Mouse (Mus musculus) E14TG2a.4 (cell line): ENCODE results near the gene Ankrd23.

Experiments used
- CTCF ChIP-seq: conservative IDR thresholded peaks from 2 replicates; pipeline ENCODE4 v1.5.1; 2014; ENCODE audit warnings: low read length
- NANOG ChIP-seq: IDR thresholded peaks from 2 replicates; pipeline ENCODE4 v1.6.1; 2014; ENCODE audit warnings: borderline replicate concordance, low read length, mixed read lengths
- POU5F1 ChIP-seq: IDR thresholded peaks from 2 replicates; pipeline ENCODE4 v1.6.1; 2014; ENCODE audit warnings: low read length, borderline replicate concordance

DNA sequence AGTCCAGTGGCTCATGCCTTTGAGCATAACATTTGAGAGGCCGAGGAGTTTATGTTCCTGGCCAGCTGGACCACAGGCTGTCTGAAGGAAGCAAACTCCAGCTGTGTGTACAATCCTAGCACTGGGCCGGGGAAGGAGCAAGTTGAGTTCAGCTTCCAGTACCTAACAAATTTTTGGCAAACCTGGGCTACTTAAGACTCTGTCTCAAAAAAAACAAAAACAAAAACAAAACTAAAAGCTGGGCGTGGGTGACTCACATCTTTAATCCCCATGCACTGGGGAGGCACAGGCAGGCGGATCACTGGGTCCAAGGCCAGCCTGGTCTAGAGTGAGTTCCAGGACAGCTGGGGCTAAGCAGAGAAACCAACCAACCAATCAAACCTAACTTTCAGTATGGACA, 32.1 kb upstream of the Ankrd23 start:
- TF ChIP-seq CTCF (no peak), POU5F1 (no peak), NANOG (no peak)
